Mouse (Mus musculus) hindbrain, postnatal 0 days (tissue): Measurements from ENCODE around the gene Invs. TPM values are rescaled to one million over a fixed set of nuclear protein-coding genes. Genes with fewer than 3 reads are reported as not detected.

Experiments used
- ATAC-seq: fragments of 200-750 bp; cut with Nextera tagmentation; 2 replicates; pipeline ENCODE4 v1.8.0; 2017; ENCODE audit warnings: mild to moderate bottlenecking, moderate TSS enrichment, moderate library complexity
- DNase-seq: peaks from one replicate; pipeline ENCODE4 v3.0.0-alpha.2; 2015; ENCODE audit warnings: low spot score
- H3K27ac ChIP-seq: fragments of 300-500 bp; sonication (generic); 2 replicates; pipeline ENCODE4 v1.5.1; 2014; ENCODE audit warnings: mild to moderate bottlenecking
- H3K27me3 ChIP-seq: fragments of 300-500 bp; sonication (generic); 2 replicates; pipeline ENCODE4 v1.6.1; 2014; ENCODE audit warnings: low read length, mixed read lengths; ENCODE audit not compliant: insufficient read depth
- H3K36me3 ChIP-seq: fragments of 300-500 bp; sonication (generic); 2 replicates; pipeline ENCODE4 v1.6.1; 2014; ENCODE audit warnings: low read length, mixed read lengths; ENCODE audit not compliant: insufficient read depth
- H3K4me1 ChIP-seq: fragments of 300-500 bp; sonication (generic); 2 replicates; pipeline ENCODE4 v1.6.1; 2014; ENCODE audit warnings: antibody characterized with exemption, low read length, mixed read lengths; ENCODE audit not compliant: insufficient read depth
- H3K4me2 ChIP-seq: fragments of 300-500 bp; sonication (generic); 2 replicates; pipeline ENCODE4 v1.6.1; 2014; ENCODE audit warnings: low read depth, mild to moderate bottlenecking, low read length, moderate library complexity, mixed read lengths
- H3K4me3 ChIP-seq: fragments of 300-500 bp; sonication (generic); 2 replicates; pipeline ENCODE4 v1.5.1; 2014; ENCODE audit warnings: low read length
- H3K9ac ChIP-seq: fragments of 300-500 bp; sonication (generic); replicated peaks from 2 replicates; pipeline ENCODE4 v1.6.1; 2014; ENCODE audit warnings: mild to moderate bottlenecking, low read length, moderate library complexity, mixed read lengths
- H3K9me3 ChIP-seq: fragments of 300-500 bp; sonication (generic); 2 replicates; pipeline ENCODE4 v1.6.1; 2016; ENCODE audit warnings: low read length, mixed read lengths
- CTCF ChIP-seq: IDR thresholded peaks from 2 replicates; pipeline ENCODE4 v1.5.1; 2016; ENCODE audit warnings: antibody characterized with exemption, control low read depth, low read depth
- WGBS: fragments of 180-500 bp; shearing (Covaris S2); extraction: QIAGEN DNeasy Blood & Tissue Kit; methylation state at CpG from one replicate; pipeline ENCODE4 v1.1.7; 2014; 5-methylcytosine and 5-hydroxymethylcytosine counted together
- polyA plus RNA-seq: library from polyadenylated mRNA; unstranded; fragments of >200 nt; fragmentation: Nextera tagmentation; extraction: Ambion mirVana; gene quantifications from 2 replicates; pipeline ENCODE4 v1.2.1, GENCODE M21; 2015
- total RNA-seq: library from RNA; depleted of rRNA; stranded (reverse); fragments of >200 nt; gene quantifications from 2 replicates; pipeline ENCODE4 v1.2.3, GENCODE M21; 2014

Invs gene
- total and polyA plus RNA-seq, 2 experiments from 2014 or later, result 2.9 to 10.9 TPM

DNA sequence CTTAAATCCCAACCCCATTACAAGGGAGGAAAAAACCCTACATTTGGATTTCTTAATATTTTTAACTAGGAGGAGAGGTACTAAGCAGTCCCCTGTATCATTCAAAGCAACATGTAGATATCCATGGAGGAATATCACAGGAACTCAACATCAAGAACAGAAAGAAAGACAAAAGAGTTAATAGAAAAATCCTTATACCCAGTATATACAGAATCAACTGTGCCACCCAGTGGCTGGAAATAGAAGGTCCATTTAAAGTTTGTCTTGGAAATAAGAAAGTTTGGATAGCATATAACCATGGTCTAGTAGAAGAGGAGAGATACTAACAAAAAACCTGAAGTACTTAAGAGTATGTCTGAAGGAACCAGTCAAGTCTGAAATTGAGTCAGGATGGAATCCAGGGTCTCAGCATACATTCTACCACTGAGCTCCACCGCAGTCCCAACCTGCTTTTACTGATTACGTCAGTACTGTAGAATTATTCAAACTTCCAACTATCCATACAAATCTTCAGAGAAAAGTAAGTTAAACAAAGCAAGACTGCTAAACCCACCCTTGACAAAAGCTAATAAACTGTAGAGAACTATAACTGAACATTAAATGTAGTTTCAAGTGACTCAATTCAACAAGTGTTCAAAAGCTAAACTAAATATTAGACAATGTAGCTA, 174.7 kb downstream of the Invs start:
- Histone ChIP-seq H3K27ac (no peak overlapping the region), H3K27me3 (no peaks in the 10 kb centered on the region), H3K36me3 (peaks cover 40% of the 10 kb centered on the region), H3K9me3 (no peaks in the 10 kb centered on the region), H3K4me2 (no peak overlapping the region), H3K9ac (no peak overlapping the region), H3K4me3 (no peak overlapping the region), H3K4me1 (no peaks in the 10 kb centered on the region)
- 0 out of 2 replicates have a peak, but pooled peaks have one; percentile 51 for ATAC-seq
- peak; percentile 56 for DNase-seq
- TF ChIP-seq CTCF, result peak; percentile 56
- WGBS, result 94% methylated on average over 2 of the region's 2 CpGs

- Histone ChIP-seq H3K9me3 (no peaks in the 10 kb centered on the region), H3K4me3 (no peak overlapping the region), H3K27ac (no peak overlapping the region), H3K4me2 (no peak overlapping the region), H3K36me3 (peaks cover 41% of the 10 kb centered on the region), H3K9ac (no peak overlapping the region), H3K27me3 (no peaks in the 10 kb centered on the region), H3K4me1 (no peaks in the 10 kb centered on the region)
- no peak for DNase-seq
- 94% methylated on average over 6 of the region's 6 CpGs for WGBS
- TF ChIP-seq CTCF, result no peak
- ATAC-seq, result no peak
Observed at GRCm38 (mm10) chr4:48458436-48458835, 178.9 kb downstream of the Invs start.

- Histone ChIP-seq H3K4me3 (no peak overlapping the region), H3K27ac (no peak overlapping the region), H3K36me3 (peaks cover 28% of the 10 kb centered on the region), H3K9ac (no peak overlapping the region), H3K9me3 (no peaks in the 10 kb centered on the region), H3K4me2 (no peak overlapping the region), H3K27me3 (no peaks in the 10 kb centered on the region), H3K4me1 (no peaks in the 10 kb centered on the region)
- WGBS, result 66% methylated on average over 1 of the region's 1 CpGs
- ATAC-seq (no peak), DNase-seq (no peak)
- no peak for TF ChIP-seq CTCF
Observed at GRCm38 (mm10) chr4:48461060-48461459, 181.5 kb downstream of the Invs start.

- no peak overlapping the region for H3K27ac ChIP-seq
- no peak for ATAC-seq
- no peaks in the 10 kb centered on the region for H3K9me3 ChIP-seq
- no peaks in the 10 kb centered on the region for H3K27me3 ChIP-seq
- H3K4me1 ChIP-seq, result peaks cover 4% of the 10 kb centered on the region; the same call in 1 of the 2 replicates
- peaks cover 13% of the 10 kb centered on the region for H3K36me3 ChIP-seq
- no peak overlapping the region for H3K4me3 ChIP-seq
- no peak overlapping the region for H3K9ac ChIP-seq
- TF ChIP-seq CTCF, result no peak
- 69% methylated on average over 1 of the region's 1 CpGs for WGBS
- peak overlapping the region; percentile 94 for H3K4me2 ChIP-seq
- DNase-seq, result no peak
Observed at GRCm38 (mm10) chr4:48470977-48471376, 191.4 kb downstream of the Invs start.

DNA sequence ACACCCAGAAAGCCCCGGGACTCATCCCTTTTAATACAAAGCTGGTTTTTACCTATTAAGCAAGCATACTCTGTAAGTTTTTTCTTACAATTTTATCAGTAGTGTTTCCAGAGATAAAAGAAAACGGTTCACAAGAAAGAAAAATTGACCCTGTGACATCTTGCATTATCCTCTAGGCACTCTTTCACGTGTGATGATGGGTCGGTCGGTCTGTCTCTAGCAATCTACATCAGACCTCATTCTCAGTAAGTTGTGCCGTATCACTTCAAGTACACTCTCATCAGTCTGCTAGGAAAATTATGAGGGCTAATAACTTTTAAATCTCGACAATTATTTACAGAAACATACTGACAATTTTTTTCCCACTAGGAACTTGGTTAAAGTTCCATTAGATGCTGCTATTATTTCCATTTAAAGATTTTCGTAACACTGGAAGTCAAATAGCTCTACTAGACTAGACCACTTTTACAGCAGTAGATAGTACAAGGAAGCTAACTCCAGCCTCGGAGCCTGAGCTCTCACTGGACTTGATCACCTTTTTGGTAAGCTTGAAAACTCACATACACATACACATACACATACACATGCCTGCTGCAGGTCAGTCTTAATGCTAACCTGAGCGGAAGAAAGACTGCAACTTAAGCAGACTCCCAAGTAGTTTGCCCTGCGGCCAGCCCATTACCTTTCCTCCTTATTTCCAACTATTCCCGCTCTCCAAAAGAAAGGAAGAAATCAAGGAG, 192.7 kb downstream of the Invs start:
- TF ChIP-seq CTCF, result no peak
- Histone ChIP-seq H3K27ac (no peak overlapping the region), H3K36me3 (peaks cover 6% of the 10 kb centered on the region; the same call in 1 of the 2 replicates), H3K9me3 (no peaks in the 10 kb centered on the region), H3K4me3 (peak overlapping the region; percentile 73), H3K4me1 (peaks cover 4% of the 10 kb centered on the region; the same call in 1 of the 2 replicates), H3K4me2 (peak overlapping the region; percentile 94), H3K9ac (peak overlapping the region; percentile 78), H3K27me3 (no peaks in the 10 kb centered on the region)
- WGBS, result 15% methylated on average over 12 of the region's 12 CpGs
- ATAC-seq, result no peak
- DNase-seq, result peak; percentile 10

DNA sequence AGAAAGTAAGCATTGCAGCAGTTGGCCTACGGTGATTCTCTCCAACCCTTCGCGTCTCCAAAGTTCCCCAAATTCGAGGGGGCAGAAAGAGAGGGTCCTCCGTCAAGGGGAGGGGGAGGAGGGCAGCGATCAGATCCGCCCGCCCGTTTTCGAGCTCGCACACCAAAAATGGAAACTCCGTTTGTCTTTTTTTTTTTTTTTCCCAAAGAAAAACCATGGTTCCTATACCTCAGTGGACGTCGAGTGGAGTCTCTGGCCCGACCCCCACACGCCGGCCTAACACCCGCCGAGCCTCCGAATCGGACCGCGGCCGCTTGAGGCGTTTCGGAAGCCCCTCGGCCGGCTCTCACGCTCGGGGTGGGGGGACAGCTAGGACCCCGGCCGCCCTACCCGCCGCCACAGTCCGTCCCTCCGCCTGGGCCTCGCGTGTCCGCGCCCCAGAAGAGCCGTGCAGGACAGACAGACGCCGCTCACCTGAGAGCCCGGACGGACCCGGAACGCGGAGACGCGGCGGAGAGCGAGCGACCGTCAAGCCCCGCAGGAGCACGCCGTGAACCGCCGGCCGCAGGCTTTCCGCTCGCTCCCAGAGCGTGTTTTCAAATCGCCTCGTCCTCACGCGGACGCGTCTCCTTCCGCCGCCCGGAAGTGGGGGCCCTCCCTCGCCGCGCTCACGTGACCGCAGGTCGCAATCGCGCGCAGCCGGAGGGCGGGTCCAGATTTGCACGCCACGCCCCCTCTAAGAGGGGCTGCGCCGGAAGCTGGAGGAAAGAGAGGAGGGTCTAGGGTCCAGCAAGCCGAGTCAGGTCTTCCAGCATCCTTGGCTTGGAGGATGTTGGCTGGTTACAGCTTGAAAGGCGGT, 193.5 kb downstream of the Invs start, which contains the start of gene Tex10:
Gene Tex10, minus strand, starts transcription at position 668 of the 859 bp plus-strand sequence.
- Histone ChIP-seq H3K27ac (peak within 1 kb of the TSS; percentile 70; the same call in 1 of the 2 replicates), H3K9ac (peak within 1 kb of the TSS; percentile 78)
- peak; percentile 96 for DNase-seq

More for the DNA sequence above, 193.5 kb downstream of the Invs start, which contains the start of gene Tex10:
- Histone ChIP-seq H3K4me1 (peaks cover 4% of the 10 kb centered on the region; the same call in 1 of the 2 replicates), H3K9me3 (no peaks in the 10 kb centered on the region), H3K36me3 (peaks cover 6% of the 10 kb centered on the region; the same call in 1 of the 2 replicates), H3K4me3 (peak within 1 kb of the TSS; percentile 73), H3K4me2 (peak within 1 kb of the TSS; percentile 94), H3K27me3 (no peaks in the 10 kb centered on the region)
- no peak for TF ChIP-seq CTCF
- WGBS, result under 1% methylated on average over 85 of the region's 89 CpGs
- peak; percentile 97 for ATAC-seq
